Mouse (Mus musculus): ENCODE data around the gene Cbarp. TPM values are rescaled to one million over a fixed set of nuclear protein-coding genes. Genes with fewer than 3 reads are reported as not detected.
A peak's percentile ranks its signal among the peaks of the same experiment; 100 is the strongest.

Gene Cbarp
- polyA plus RNA-seq, 1 experiment from 2014 or later = 2.5 TPM

DNA sequence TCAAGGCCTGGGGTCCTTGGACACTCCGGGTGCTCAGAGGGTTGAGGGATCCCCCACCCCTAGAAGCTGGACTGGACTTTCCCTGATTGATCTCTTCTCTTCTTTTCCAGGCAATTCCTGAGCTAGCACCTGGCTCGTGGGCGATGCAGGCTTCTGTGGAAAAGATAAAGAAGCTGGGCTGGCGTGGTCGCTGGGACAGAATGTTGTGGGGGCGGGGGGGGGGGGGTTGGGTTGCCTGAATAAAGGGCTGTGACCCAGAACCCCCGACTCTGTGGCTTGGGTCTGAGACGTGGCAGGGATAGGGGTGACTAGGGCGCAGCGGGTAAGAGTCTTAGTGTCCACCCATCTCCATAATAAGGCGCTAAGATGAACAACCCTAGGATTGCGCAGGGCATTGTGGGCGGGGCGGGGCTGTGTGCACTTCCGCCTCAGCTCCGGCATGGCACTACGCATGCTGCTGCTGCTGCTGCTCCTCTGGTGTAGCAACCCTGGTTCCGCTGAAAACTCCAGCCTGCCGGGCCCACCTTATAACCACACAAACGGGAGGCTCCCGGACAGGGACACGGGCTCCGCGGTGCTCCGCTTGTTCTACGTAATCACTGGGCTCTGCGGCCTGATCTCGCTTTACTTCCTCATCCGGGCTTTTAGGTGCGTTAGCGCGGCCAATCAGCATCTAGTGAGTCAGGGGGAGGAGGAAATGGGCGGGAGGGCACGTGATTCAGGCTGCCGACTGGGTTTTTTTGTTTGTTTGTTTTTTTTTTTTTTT lies 32.1 kb upstream of the Cbarp start, which contains the start of gene 1600002K03Rik:
1600002K03Rik (plus strand) TSS at position 418 of the 766 bp plus-strand sequence.
- peak within 1 kb of the TSS; percentile 69 for H3K4me2 ChIP-seq (ENCODE audit: low read depth, low read length)
- H3K27me3 ChIP-seq (ENCODE audit: control insufficient read depth, insufficient read depth, low read length) = no peaks in the 10 kb centered on the region
- ATAC-seq (replicated peaks; ENCODE audit: extremely low read depth, insufficient read depth, low FRiP score) = peak; percentile 66
- H3K4me3 ChIP-seq (ENCODE audit: low read length) = peak within 1 kb of the TSS; percentile 65
- H3K9me3 ChIP-seq (replicated peaks; ENCODE audit: control insufficient read depth, low read length) = no peaks in the 10 kb centered on the region
- peaks cover 19% of the 10 kb centered on the region for H3K4me1 ChIP-seq (ENCODE audit: control insufficient read depth, insufficient read depth, low read length)
- H3K9ac ChIP-seq (ENCODE audit: low read length) = peak within 1 kb of the TSS; percentile 70
- WGBS = 6% methylated on average over 35 of the region's 35 CpGs
- peaks cover 27% of the 10 kb centered on the region for H3K36me3 ChIP-seq (ENCODE audit: control insufficient read depth, insufficient read depth)
- peak within 1 kb of the TSS; percentile 85 for H3K27ac ChIP-seq (ENCODE audit: low read length)

DNA sequence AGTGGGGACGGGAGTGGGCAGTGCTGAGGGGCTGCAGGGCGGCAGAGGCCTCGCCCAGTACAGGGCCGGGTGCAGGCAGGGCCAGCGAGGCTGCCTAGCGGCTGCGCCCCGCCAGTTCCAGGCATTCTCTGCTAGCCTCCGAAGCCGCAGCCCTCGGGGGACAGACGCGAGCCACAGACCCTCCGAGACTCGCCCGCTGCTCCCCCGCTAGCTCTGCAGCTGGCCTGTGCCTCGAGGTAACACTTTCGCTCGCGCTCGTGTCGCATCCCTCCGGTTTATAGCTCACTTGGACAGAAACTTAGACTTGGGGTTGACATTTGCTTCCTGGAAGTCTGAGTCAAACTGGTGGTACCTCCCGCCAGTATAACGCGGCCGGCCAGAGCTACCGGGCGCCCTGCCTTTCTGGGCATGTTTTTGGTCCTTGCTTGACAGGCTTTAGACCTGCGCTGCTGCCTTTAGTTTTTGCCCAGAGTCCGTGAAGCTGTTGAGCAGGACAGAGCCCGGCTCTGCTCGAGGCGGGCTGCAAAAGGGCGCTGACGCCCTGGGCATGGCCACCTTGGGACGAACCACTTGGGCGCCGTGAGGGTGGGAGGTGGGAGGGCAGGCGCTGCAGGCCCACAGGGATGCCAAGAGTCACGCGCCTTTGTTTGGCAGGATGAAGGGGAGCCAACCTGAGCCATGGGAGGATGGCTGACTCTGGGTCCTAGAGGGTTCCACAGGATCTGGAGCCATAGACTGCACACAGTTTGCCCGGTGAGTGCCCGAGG lies 31.3 kb upstream of the Cbarp start:
- no peaks in the 10 kb centered on the region for H3K27me3 ChIP-seq (ENCODE audit: control insufficient read depth, insufficient read depth, low read length)
- no peak for ATAC-seq (replicated peaks; ENCODE audit: extremely low read depth, insufficient read depth, low FRiP score)
- H3K36me3 ChIP-seq (ENCODE audit: control insufficient read depth, insufficient read depth) = peaks cover 27% of the 10 kb centered on the region
- H3K9me3 ChIP-seq (replicated peaks; ENCODE audit: control insufficient read depth, low read length) = no peaks in the 10 kb centered on the region
- no peak overlapping the region; the same call in 1 of the 2 replicates for H3K4me3 ChIP-seq (ENCODE audit: low read length)
- H3K9ac ChIP-seq (ENCODE audit: low read length) = peak overlapping the region; percentile 55
- H3K27ac ChIP-seq (ENCODE audit: low read length) = peak overlapping the region; percentile 85
- 82% methylated on average over 43 of the region's 45 CpGs for WGBS
- H3K4me1 ChIP-seq (ENCODE audit: control insufficient read depth, insufficient read depth, low read length) = peaks cover 17% of the 10 kb centered on the region
- H3K4me2 ChIP-seq (ENCODE audit: low read depth, low read length) = peak overlapping the region; percentile 69; the same call in 1 of the 2 replicates

DNA sequence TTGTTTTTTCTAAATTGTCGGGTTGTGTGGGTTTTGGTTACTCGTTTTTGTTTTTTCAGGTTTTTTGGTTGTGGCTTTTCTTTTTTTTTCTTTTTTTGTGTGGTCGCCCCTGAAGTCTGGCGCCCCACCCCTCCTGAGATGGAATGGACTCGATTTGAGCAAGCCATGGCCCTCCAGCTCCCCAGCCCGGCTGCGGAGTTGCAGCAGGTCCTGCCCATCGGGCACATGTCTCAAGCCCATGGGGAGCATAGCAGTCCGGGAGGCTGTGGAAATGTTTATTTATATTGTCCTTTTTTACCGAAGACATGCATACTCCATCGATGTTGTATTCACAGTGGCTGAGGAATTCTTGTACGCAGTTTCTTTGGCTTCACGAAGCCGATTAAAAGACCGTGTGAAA lies 30.6 kb upstream of the Cbarp start:
- Histone ChIP-seq H3K9ac (ENCODE audit: low read length) (no peak overlapping the region), H3K36me3 (ENCODE audit: control insufficient read depth, insufficient read depth) (peaks cover 27% of the 10 kb centered on the region), H3K4me1 (ENCODE audit: control insufficient read depth, insufficient read depth, low read length) (peaks cover 23% of the 10 kb centered on the region), H3K4me3 (ENCODE audit: low read length) (no peak overlapping the region), H3K27me3 (ENCODE audit: control insufficient read depth, insufficient read depth, low read length) (no peaks in the 10 kb centered on the region), H3K27ac (ENCODE audit: low read length) (no peak overlapping the region), H3K9me3 (replicated peaks; ENCODE audit: control insufficient read depth, low read length) (no peaks in the 10 kb centered on the region), H3K4me2 (ENCODE audit: low read depth, low read length) (no peak overlapping the region)
- no peak for ATAC-seq (replicated peaks; ENCODE audit: extremely low read depth, insufficient read depth, low FRiP score)
- 88% methylated on average over 15 of the region's 15 CpGs for WGBS

DNA sequence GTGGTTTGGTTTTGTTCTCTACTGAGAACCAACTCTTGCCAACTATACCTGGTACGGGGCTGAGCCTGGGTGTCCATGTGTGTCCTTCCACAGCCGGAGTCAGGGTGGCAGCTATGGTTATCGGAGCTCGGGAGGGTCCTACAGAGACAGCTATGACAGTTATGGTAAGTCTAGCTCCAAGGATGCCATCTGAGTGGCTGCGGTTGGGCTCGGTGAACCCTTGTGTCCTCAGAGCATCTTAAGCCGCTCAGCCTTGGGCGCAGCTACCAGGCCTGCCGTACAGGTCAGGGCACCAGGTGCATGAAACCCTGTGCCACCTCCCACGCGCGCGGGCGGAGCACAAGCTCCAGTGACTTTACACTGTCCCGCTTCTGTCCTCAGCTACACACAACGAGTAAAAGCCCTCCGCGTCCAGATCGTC lies 30.0 kb upstream of the Cbarp start:
- Histone ChIP-seq H3K4me2 (ENCODE audit: low read depth, low read length) (no peak overlapping the region), H3K4me3 (ENCODE audit: low read length) (no peak overlapping the region), H3K9ac (ENCODE audit: low read length) (no peak overlapping the region), H3K27me3 (ENCODE audit: control insufficient read depth, insufficient read depth, low read length) (no peaks in the 10 kb centered on the region), H3K9me3 (replicated peaks; ENCODE audit: control insufficient read depth, low read length) (no peaks in the 10 kb centered on the region), H3K27ac (ENCODE audit: low read length) (no peak overlapping the region), H3K36me3 (ENCODE audit: control insufficient read depth, insufficient read depth) (peaks cover 27% of the 10 kb centered on the region), H3K4me1 (ENCODE audit: control insufficient read depth, insufficient read depth, low read length) (peaks cover 26% of the 10 kb centered on the region)
- no peak for ATAC-seq (replicated peaks; ENCODE audit: extremely low read depth, insufficient read depth, low FRiP score)
- WGBS = 96% methylated on average over 19 of the region's 19 CpGs

DNA sequence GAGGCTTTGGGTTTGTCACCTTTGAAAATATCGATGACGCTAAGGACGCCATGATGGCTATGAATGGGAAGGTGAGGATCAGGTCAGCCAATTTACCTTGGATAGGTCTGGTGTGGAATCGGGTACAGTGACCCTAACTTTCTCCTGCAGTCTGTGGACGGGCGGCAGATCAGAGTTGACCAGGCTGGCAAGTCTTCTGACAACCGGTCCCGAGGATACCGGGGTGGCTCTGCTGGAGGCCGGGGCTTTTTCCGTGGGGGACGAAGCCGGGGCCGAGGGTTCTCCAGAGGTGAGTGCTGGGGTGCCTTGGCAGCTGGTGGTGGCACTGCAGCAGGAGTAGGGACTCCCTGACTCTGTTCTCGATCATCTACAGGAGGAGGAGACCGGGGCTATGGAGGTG lies 29.4 kb upstream of the Cbarp start:
- no peak overlapping the region for H3K4me2 ChIP-seq (ENCODE audit: low read depth, low read length)
- H3K27me3 ChIP-seq (ENCODE audit: control insufficient read depth, insufficient read depth, low read length) = no peaks in the 10 kb centered on the region
- no peak overlapping the region for H3K4me3 ChIP-seq (ENCODE audit: low read length)
- no peak for ATAC-seq (replicated peaks; ENCODE audit: extremely low read depth, insufficient read depth, low FRiP score)
- H3K4me1 ChIP-seq (ENCODE audit: control insufficient read depth, insufficient read depth, low read length) = peaks cover 32% of the 10 kb centered on the region
- peaks cover 27% of the 10 kb centered on the region for H3K36me3 ChIP-seq (ENCODE audit: control insufficient read depth, insufficient read depth)
- H3K27ac ChIP-seq (ENCODE audit: low read length) = no peak overlapping the region
- H3K9me3 ChIP-seq (replicated peaks; ENCODE audit: control insufficient read depth, low read length) = no peaks in the 10 kb centered on the region
- no peak overlapping the region for H3K9ac ChIP-seq (ENCODE audit: low read length)
- 91% methylated on average over 16 of the region's 16 CpGs for WGBS

DNA sequence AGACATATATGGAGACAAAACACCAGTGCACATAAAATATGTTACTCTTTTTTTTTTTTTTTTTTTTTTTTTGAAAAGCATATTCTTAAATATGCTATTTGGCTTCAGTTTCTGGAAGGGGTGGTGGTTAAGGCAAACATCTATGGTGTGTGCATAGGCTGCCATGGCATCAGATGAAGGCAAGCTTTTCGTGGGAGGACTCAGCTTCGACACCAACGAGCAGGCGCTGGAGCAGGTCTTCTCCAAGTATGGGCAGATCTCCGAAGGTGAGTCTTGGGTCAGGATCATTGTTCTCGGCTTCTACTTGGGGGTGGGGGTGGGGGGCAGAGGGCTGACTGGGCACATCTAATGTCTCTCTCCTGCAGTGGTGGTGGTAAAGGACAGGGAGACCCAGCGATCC lies 29.0 kb upstream of the Cbarp start:
- WGBS = 89% methylated on average over 7 of the region's 7 CpGs
- H3K9me3 ChIP-seq (replicated peaks; ENCODE audit: control insufficient read depth, low read length) = no peaks in the 10 kb centered on the region
- H3K36me3 ChIP-seq (ENCODE audit: control insufficient read depth, insufficient read depth) = peaks cover 27% of the 10 kb centered on the region
- H3K27me3 ChIP-seq (ENCODE audit: control insufficient read depth, insufficient read depth, low read length) = no peaks in the 10 kb centered on the region
- no peak overlapping the region for H3K9ac ChIP-seq (ENCODE audit: low read length)
- H3K27ac ChIP-seq (ENCODE audit: low read length) = no peak overlapping the region
- peaks cover 32% of the 10 kb centered on the region for H3K4me1 ChIP-seq (ENCODE audit: control insufficient read depth, insufficient read depth, low read length)
- no peak overlapping the region for H3K4me2 ChIP-seq (ENCODE audit: low read depth, low read length)
- no peak overlapping the region for H3K4me3 ChIP-seq (ENCODE audit: low read length)
- ATAC-seq (replicated peaks; ENCODE audit: extremely low read depth, insufficient read depth, low FRiP score) = no peak

DNA sequence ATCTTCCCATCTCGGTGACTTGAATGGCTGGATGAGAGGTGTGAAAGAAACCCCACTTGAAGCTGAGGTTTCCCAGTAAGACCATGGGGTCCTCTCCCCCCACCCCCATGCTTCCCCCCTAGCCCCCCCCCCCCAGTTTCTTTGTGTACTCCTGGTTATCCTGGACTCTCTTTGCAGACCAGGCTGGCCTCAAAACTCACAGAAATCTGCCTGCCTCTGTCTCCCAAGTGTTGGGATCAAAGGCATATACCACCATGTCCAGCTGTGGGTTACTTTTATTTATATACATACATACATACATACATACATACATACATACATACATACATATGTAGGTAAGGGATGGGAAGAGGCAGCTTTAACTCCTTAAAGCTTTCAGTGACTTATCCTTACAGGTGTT lies 28.4 kb upstream of the Cbarp start:
- peak overlapping the region; percentile 79 for H3K4me2 ChIP-seq (ENCODE audit: low read depth, low read length)
- peaks cover 27% of the 10 kb centered on the region for H3K36me3 ChIP-seq (ENCODE audit: control insufficient read depth, insufficient read depth)
- ATAC-seq (replicated peaks; ENCODE audit: extremely low read depth, insufficient read depth, low FRiP score) = no peak
- H3K4me1 ChIP-seq (ENCODE audit: control insufficient read depth, insufficient read depth, low read length) = peaks cover 38% of the 10 kb centered on the region
- H3K9ac ChIP-seq (ENCODE audit: low read length) = peak overlapping the region; percentile 98; the same call in 1 of the 2 replicates
- peak overlapping the region; percentile 85; the same call in 1 of the 2 replicates for H3K4me3 ChIP-seq (ENCODE audit: low read length)
- no peak overlapping the region for H3K27ac ChIP-seq (ENCODE audit: low read length)
- no peaks in the 10 kb centered on the region for H3K9me3 ChIP-seq (replicated peaks; ENCODE audit: control insufficient read depth, low read length)
- no peaks in the 10 kb centered on the region for H3K27me3 ChIP-seq (ENCODE audit: control insufficient read depth, insufficient read depth, low read length)
- 53% methylated on average over 1 of the region's 1 CpGs for WGBS

DNA sequence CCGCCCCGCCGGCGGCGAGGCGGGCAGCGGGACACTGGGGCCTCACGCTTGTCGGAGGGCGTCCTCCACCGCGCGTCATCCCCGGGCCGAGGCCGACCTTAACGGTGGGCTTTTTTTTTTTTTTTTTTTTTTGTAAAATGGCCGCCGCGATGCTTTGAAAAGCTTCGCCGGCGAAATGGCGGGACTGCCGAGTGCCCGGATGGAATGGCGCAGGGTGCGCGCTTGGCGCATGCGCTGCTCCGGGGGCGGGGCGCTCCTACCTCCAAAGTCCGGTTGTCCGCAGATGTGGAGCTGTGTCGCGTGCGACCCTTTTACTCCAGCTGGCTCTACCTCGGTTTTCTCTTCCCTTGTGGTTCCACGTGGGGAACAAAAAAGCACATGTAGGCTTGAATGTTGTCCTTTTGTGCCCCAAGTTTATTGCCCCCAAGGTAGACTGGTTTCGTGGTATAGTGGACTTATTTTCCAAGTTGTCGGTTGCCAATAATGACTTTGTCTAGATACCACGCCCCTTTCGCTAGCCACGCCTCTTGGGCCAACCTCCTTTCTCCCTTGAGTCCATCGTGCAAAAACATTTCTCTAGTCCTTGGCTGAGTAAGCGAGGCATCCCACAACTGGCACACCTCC lies 27.5 kb upstream of the Cbarp start:
- H3K9ac ChIP-seq (ENCODE audit: low read length) = peak overlapping the region; percentile 98
- H3K4me3 ChIP-seq (ENCODE audit: low read length) = peak overlapping the region; percentile 85
- peaks cover 41% of the 10 kb centered on the region for H3K4me1 ChIP-seq (ENCODE audit: control insufficient read depth, insufficient read depth, low read length)
- peak; percentile 37 for ATAC-seq (replicated peaks; ENCODE audit: extremely low read depth, insufficient read depth, low FRiP score)
- H3K27ac ChIP-seq (ENCODE audit: low read length) = peak overlapping the region; percentile 99
- peak overlapping the region; percentile 79 for H3K4me2 ChIP-seq (ENCODE audit: low read depth, low read length)
- H3K36me3 ChIP-seq (ENCODE audit: control insufficient read depth, insufficient read depth) = peaks cover 27% of the 10 kb centered on the region
- under 1% methylated on average over 48 of the region's 48 CpGs for WGBS
- no peaks in the 10 kb centered on the region for H3K27me3 ChIP-seq (ENCODE audit: control insufficient read depth, insufficient read depth, low read length)
- no peaks in the 10 kb centered on the region for H3K9me3 ChIP-seq (replicated peaks; ENCODE audit: control insufficient read depth, low read length)
